Mouse (Mus musculus): Measurements from ENCODE around the gene Tmem91. TPM values are rescaled to one million over a fixed set of nuclear protein-coding genes. Genes with fewer than 3 reads are reported as not detected.

Gene Tmem91
- polyA plus RNA-seq, 1 experiment, result 0.37 TPM

GRCm38 (mm10) chr7:25655601-25656428, 19.2 kb downstream of the Tmem91 start:
- DNase-seq, result no peak
- 71% methylated on average over 11 of the region's 11 CpGs for WGBS
- TF ChIP-seq POLR2A (IDR thresholded peaks at IDR 0.05; ENCODE audit: borderline replicate concordance, extremely low read depth, low read depth, low read length), result no peak
- TF ChIP-seq CTCF (IDR thresholded peaks at IDR 0.05; ENCODE audit: insufficient read depth, low read length), result no peak

GRCm38 (mm10) chr7:25652244-25652759, 22.7 kb downstream of the Tmem91 start:
- no peak for TF ChIP-seq POLR2A (IDR thresholded peaks at IDR 0.05; ENCODE audit: borderline replicate concordance, extremely low read depth, low read depth, low read length)
- no peak for TF ChIP-seq CTCF (IDR thresholded peaks at IDR 0.05; ENCODE audit: insufficient read depth, low read length)

More at GRCm38 (mm10) chr7:25655601-25656428, 19.2 kb downstream of the Tmem91 start:
- Histone ChIP-seq H3K4me3 (replicated peaks; ENCODE audit: extremely low read depth, low read depth, low read length) (no peak overlapping the region), H3K4me1 (ENCODE audit: control insufficient read depth, insufficient read depth, low read length) (peaks cover 5% of the 10 kb centered on the region)

GRCm38 (mm10) chr7:25651281-25651680, 23.7 kb downstream of the Tmem91 start:
- H3K4me1 ChIP-seq (ENCODE audit: control insufficient read depth, insufficient read depth, low read length), result no peaks in the 10 kb centered on the region; the same call in 1 of the 2 replicates
- 79% methylated on average over 8 of the region's 8 CpGs for WGBS
- DNase-seq, result no peak
- no peak overlapping the region for H3K4me3 ChIP-seq (replicated peaks; ENCODE audit: extremely low read depth, low read depth, low read length)
- TF ChIP-seq POLR2A (IDR thresholded peaks at IDR 0.05; ENCODE audit: borderline replicate concordance, extremely low read depth, low read depth, low read length) (no peak), CTCF (IDR thresholded peaks at IDR 0.05; ENCODE audit: insufficient read depth, low read length) (peak; percentile 37)

More at GRCm38 (mm10) chr7:25652244-25652759, 22.7 kb downstream of the Tmem91 start:
- no peak for DNase-seq
- Histone ChIP-seq H3K4me1 (ENCODE audit: control insufficient read depth, insufficient read depth, low read length) (no peaks in the 10 kb centered on the region; the same call in 1 of the 2 replicates), H3K4me3 (replicated peaks; ENCODE audit: extremely low read depth, low read depth, low read length) (no peak overlapping the region)
- WGBS, result 57% methylated on average over 12 of the region's 12 CpGs

- no peak for DNase-seq
- 36% methylated on average over 5 of the region's 5 CpGs for WGBS
- TF ChIP-seq CTCF (IDR thresholded peaks at IDR 0.05; ENCODE audit: insufficient read depth, low read length), result no peak
- no peak for TF ChIP-seq POLR2A (IDR thresholded peaks at IDR 0.05; ENCODE audit: borderline replicate concordance, extremely low read depth, low read depth, low read length)
- H3K4me3 ChIP-seq (replicated peaks; ENCODE audit: extremely low read depth, low read depth, low read length), result no peak overlapping the region
- no peaks in the 10 kb centered on the region; the same call in 1 of the 2 replicates for H3K4me1 ChIP-seq (ENCODE audit: control insufficient read depth, insufficient read depth, low read length)
These were observed 25.1 kb downstream of the Tmem91 start for GRCm38 (mm10) chr7:25649839-25650238.

GRCm38 (mm10) chr7:25647574-25648123, 27.3 kb downstream of the Tmem91 start:
- DNase-seq, result no peak
- H3K4me3 ChIP-seq (replicated peaks; ENCODE audit: extremely low read depth, low read depth, low read length), result no peak overlapping the region
- no peaks in the 10 kb centered on the region; the same call in 1 of the 2 replicates for H3K4me1 ChIP-seq (ENCODE audit: control insufficient read depth, insufficient read depth, low read length)
- 60% methylated on average over 5 of the region's 5 CpGs for WGBS
- TF ChIP-seq CTCF (IDR thresholded peaks at IDR 0.05; ENCODE audit: insufficient read depth, low read length) (peak; percentile 27), POLR2A (IDR thresholded peaks at IDR 0.05; ENCODE audit: borderline replicate concordance, extremely low read depth, low read depth, low read length) (no peak)

GRCm38 (mm10) chr7:25645074-25645473, 29.9 kb downstream of the Tmem91 start:
- 62% methylated on average over 14 of the region's 14 CpGs for WGBS

GRCm38 (mm10) chr7:25644631-25645030, 30.3 kb downstream of the Tmem91 start:
- WGBS, result 67% methylated on average over 4 of the region's 4 CpGs
- no peak overlapping the region for H3K4me3 ChIP-seq (replicated peaks; ENCODE audit: extremely low read depth, low read depth, low read length)
- H3K4me1 ChIP-seq (ENCODE audit: control insufficient read depth, insufficient read depth, low read length), result no peaks in the 10 kb centered on the region; the same call in 1 of the 2 replicates
- no peak for DNase-seq
- TF ChIP-seq CTCF (IDR thresholded peaks at IDR 0.05; ENCODE audit: insufficient read depth, low read length) (no peak), POLR2A (IDR thresholded peaks at IDR 0.05; ENCODE audit: borderline replicate concordance, extremely low read depth, low read depth, low read length) (no peak)

More at GRCm38 (mm10) chr7:25645074-25645473, 29.9 kb downstream of the Tmem91 start:
- DNase-seq, result no peak
- Histone ChIP-seq H3K4me3 (replicated peaks; ENCODE audit: extremely low read depth, low read depth, low read length) (no peak overlapping the region), H3K4me1 (ENCODE audit: control insufficient read depth, insufficient read depth, low read length) (no peaks in the 10 kb centered on the region; the same call in 1 of the 2 replicates)
- no peak for TF ChIP-seq CTCF (IDR thresholded peaks at IDR 0.05; ENCODE audit: insufficient read depth, low read length)
- no peak for TF ChIP-seq POLR2A (IDR thresholded peaks at IDR 0.05; ENCODE audit: borderline replicate concordance, extremely low read depth, low read depth, low read length)

GRCm38 (mm10) chr7:25644136-25644535, 30.8 kb downstream of the Tmem91 start:
- TF ChIP-seq POLR2A (IDR thresholded peaks at IDR 0.05; ENCODE audit: borderline replicate concordance, extremely low read depth, low read depth, low read length) (no peak), CTCF (IDR thresholded peaks at IDR 0.05; ENCODE audit: insufficient read depth, low read length) (no peak)
- no peak for DNase-seq
- no peak overlapping the region for H3K4me3 ChIP-seq (replicated peaks; ENCODE audit: extremely low read depth, low read depth, low read length)
- H3K4me1 ChIP-seq (ENCODE audit: control insufficient read depth, insufficient read depth, low read length), result no peaks in the 10 kb centered on the region; the same call in 1 of the 2 replicates
- 46% methylated on average over 10 of the region's 10 CpGs for WGBS

GRCm38 (mm10) chr7:25639754-25640153, 35.2 kb downstream of the Tmem91 start:
- WGBS, result 95% methylated on average over 4 of the region's 4 CpGs
- H3K4me1 ChIP-seq (ENCODE audit: control insufficient read depth, insufficient read depth, low read length), result no peaks in the 10 kb centered on the region
- TF ChIP-seq CTCF (IDR thresholded peaks at IDR 0.05; ENCODE audit: insufficient read depth, low read length) (no peak), POLR2A (IDR thresholded peaks at IDR 0.05; ENCODE audit: borderline replicate concordance, extremely low read depth, low read depth, low read length) (no peak)
- no peak for DNase-seq
- no peak overlapping the region for H3K4me3 ChIP-seq (replicated peaks; ENCODE audit: extremely low read depth, low read depth, low read length)

Measured in lung, adult 2 months (tissue).